Mouse (Mus musculus) CH12.LX (cell line): ENCODE measurements around the gene Ccl17. TPM values are rescaled to one million over a fixed set of nuclear protein-coding genes. Genes with fewer than 3 reads are reported as not detected.

Experiments used
- DNase-seq: peaks from one replicate; pipeline ENCODE4 v3.0.0-alpha.2; 2013; ENCODE audit errors: extremely low read depth
- H3K27ac ChIP-seq: 2 replicates; pipeline ENCODE4 v1.5.1; 2012; ENCODE audit warnings: low read depth, mild to moderate bottlenecking, control low read depth, moderate library complexity; ENCODE audit not compliant: insufficient read depth
- H3K27me3 ChIP-seq: replicated peaks from 2 replicates; pipeline ENCODE3; 2012; ENCODE audit warnings: inconsistent platforms
- H3K36me3 ChIP-seq, 2 experiments: replicated peaks in 1 of 2; 2 replicates each; pipeline versions ENCODE3 to v1.6.1; 2012; ENCODE audit warnings: inconsistent platforms in 1 of 2, low read length in 1 of 2, mild to moderate bottlenecking in 1 of 2, mixed read lengths in 1 of 2, moderate library complexity in 1 of 2; ENCODE audit not compliant: control insufficient read depth in 1 of 2, insufficient read depth in 1 of 2
- H3K4me1 ChIP-seq, 2 experiments: 2 replicates each; pipeline ENCODE4 v1.6.1; 2012; ENCODE audit warnings: inconsistent platforms in 1 of 2, moderate library complexity in 1 of 2; ENCODE audit not compliant: insufficient read depth in 2 of 2, control insufficient read depth in 1 of 2
- H3K4me2 ChIP-seq: 2 replicates; pipeline ENCODE4 v1.6.1; 2012; ENCODE audit warnings: low read depth, mild to moderate bottlenecking, control low read depth; ENCODE audit not compliant: poor library complexity, insufficient read depth, severe bottlenecking
- H3K4me3 ChIP-seq, 3 experiments: fragments of 150-350 bp in 1 of 3; sonication (generic) in 1 of 3; replicated peaks in 1 of 3; 2 replicates each; pipeline versions ENCODE3 to v1.5.1; 2011 to 2012; ENCODE audit warnings: low read depth in 2 of 3, low read length in 2 of 3, mild to moderate bottlenecking in 2 of 3, moderate library complexity in 2 of 3, control low read depth in 1 of 3, improper control_type of control experiment in 1 of 3, inconsistent platforms in 1 of 3, mixed read lengths in 1 of 3; ENCODE audit not compliant: poor library complexity in 1 of 3
- H3K79me2 ChIP-seq: replicated peaks from 2 replicates; pipeline ENCODE4 v1.6.1; 2012; ENCODE audit warnings: mild to moderate bottlenecking, moderate library complexity; ENCODE audit not compliant: control insufficient read depth, poor library complexity, insufficient read depth, severe bottlenecking; ENCODE audit errors: extremely low read depth
- H3K9ac ChIP-seq: 2 replicates; pipeline ENCODE4 v1.6.1; 2012; ENCODE audit warnings: low read depth, mild to moderate bottlenecking, control low read depth, moderate library complexity; ENCODE audit not compliant: insufficient read depth
- H3K9me3 ChIP-seq: replicated peaks from 2 replicates; pipeline ENCODE3; 2012; ENCODE audit warnings: low read length, inconsistent platforms, mixed read lengths
- BHLHE40 ChIP-seq: IDR thresholded peaks from 2 replicates; pipeline ENCODE4 v1.6.1; 2011; ENCODE audit warnings: mild to moderate bottlenecking, low read depth, low read length, improper control_type of control experiment
- CHD1 ChIP-seq: IDR thresholded peaks from 2 replicates; pipeline ENCODE4 v1.6.1; 2012; ENCODE audit warnings: low read depth, low read length, improper control_type of control experiment, inconsistent platforms
- CHD2 ChIP-seq: IDR thresholded peaks from 2 replicates; pipeline ENCODE4 v1.6.1; 2011; ENCODE audit warnings: low read length, improper control_type of control experiment
- CTCF ChIP-seq, 2 experiments: IDR thresholded peaks in 1 of 2; conservative IDR thresholded peaks in 1 of 2; 2 replicates each; pipeline ENCODE4 v1.5.1; 2011 to 2012; ENCODE audit warnings: low read depth in 2 of 2, low read length in 2 of 2, improper control_type of control experiment in 1 of 2, inconsistent platforms in 1 of 2, mild to moderate bottlenecking in 1 of 2, moderate library complexity in 1 of 2
- E2F4 ChIP-seq: IDR thresholded peaks from 2 replicates; pipeline ENCODE4 v1.6.1; 2011; ENCODE audit warnings: low read depth, low read length, improper control_type of control experiment; ENCODE audit not compliant: insufficient replicate concordance
- ELF1 ChIP-seq: IDR thresholded peaks from 2 replicates; pipeline ENCODE4 v1.6.1; 2014; ENCODE audit warnings: low read depth, mild to moderate bottlenecking, inconsistent platforms, low read length, improper control_type of control experiment
- EP300 ChIP-seq: IDR thresholded peaks from 2 replicates; pipeline ENCODE4 v1.6.1; 2011; ENCODE audit warnings: low read length, improper control_type of control experiment
- ETS1 ChIP-seq: conservative IDR thresholded peaks from 2 replicates; pipeline ENCODE4 v1.6.1; 2012; ENCODE audit warnings: low read depth, mild to moderate bottlenecking, inconsistent platforms, low read length, improper control_type of control experiment, moderate library complexity
- GABPA ChIP-seq: IDR thresholded peaks from 2 replicates; pipeline ENCODE4 v1.6.1; 2012; ENCODE audit warnings: low read depth, low read length, improper control_type of control experiment, inconsistent platforms; ENCODE audit not compliant: insufficient replicate concordance
- HCFC1 ChIP-seq: IDR thresholded peaks from 2 replicates; pipeline ENCODE4 v1.6.1; 2012; ENCODE audit warnings: low read depth, mild to moderate bottlenecking, inconsistent platforms, low read length, improper control_type of control experiment
- IRF4 ChIP-seq: IDR thresholded peaks from 2 replicates; pipeline ENCODE4 v1.6.1; 2014; ENCODE audit warnings: low read depth, mild to moderate bottlenecking, inconsistent platforms, low read length, improper control_type of control experiment
- JUN ChIP-seq: IDR thresholded peaks from 2 replicates; pipeline ENCODE4 v1.6.1; 2011; ENCODE audit warnings: low read depth, mild to moderate bottlenecking, low read length, improper control_type of control experiment, moderate library complexity; ENCODE audit not compliant: insufficient read depth
- JUND ChIP-seq: conservative IDR thresholded peaks from 2 replicates; pipeline ENCODE4 v1.6.1; 2011; ENCODE audit warnings: low read depth, low read length, improper control_type of control experiment
- KAT2A ChIP-seq: IDR thresholded peaks from 2 replicates; pipeline ENCODE4 v1.6.1; 2012; ENCODE audit warnings: low read length, improper control_type of control experiment, inconsistent platforms; ENCODE audit not compliant: insufficient replicate concordance
- MAFK ChIP-seq: IDR thresholded peaks from 2 replicates; pipeline ENCODE4 v1.6.1; 2011; ENCODE audit warnings: low read length, improper control_type of control experiment; ENCODE audit not compliant: insufficient replicate concordance
- MAX ChIP-seq: IDR thresholded peaks from 2 replicates; pipeline ENCODE4 v1.6.1; 2011; ENCODE audit warnings: low read length, improper control_type of control experiment
- MAZ ChIP-seq: IDR thresholded peaks from 2 replicates; pipeline ENCODE4 v1.6.1; 2012; ENCODE audit warnings: low read depth, mild to moderate bottlenecking, inconsistent platforms, low read length, improper control_type of control experiment, moderate library complexity
- MEF2A ChIP-seq: IDR thresholded peaks from 2 replicates; pipeline ENCODE4 v1.6.1; 2014; ENCODE audit warnings: low read depth, mild to moderate bottlenecking, inconsistent platforms, low read length, improper control_type of control experiment, borderline replicate concordance
- MXI1 ChIP-seq: IDR thresholded peaks from 2 replicates; pipeline ENCODE4 v1.6.1; 2011; ENCODE audit warnings: mild to moderate bottlenecking, low read depth, low read length, improper control_type of control experiment
- MYC ChIP-seq: IDR thresholded peaks from 2 replicates; pipeline ENCODE4 v1.6.1; 2011; ENCODE audit warnings: low read depth, mild to moderate bottlenecking, improper control_type of control experiment, low read length
- NELFE ChIP-seq: IDR thresholded peaks from 2 replicates; pipeline ENCODE4 v1.6.1; 2011; ENCODE audit warnings: low read depth, low read length, improper control_type of control experiment
- NRF1 ChIP-seq: IDR thresholded peaks from 2 replicates; pipeline ENCODE4 v1.6.1; 2014; ENCODE audit warnings: low read depth, mild to moderate bottlenecking, inconsistent platforms, low read length, improper control_type of control experiment, moderate library complexity
- PAX5 ChIP-seq: IDR thresholded peaks from 2 replicates; pipeline ENCODE4 v1.6.1; 2012; ENCODE audit warnings: low read length, inconsistent platforms, mixed read lengths
- POLR2A ChIP-seq: IDR thresholded peaks from 2 replicates; pipeline ENCODE4 v1.6.1; 2011; ENCODE audit warnings: low read depth, mild to moderate bottlenecking, improper control_type of control experiment, low read length
- POLR2AphosphoS2 ChIP-seq: IDR thresholded peaks from 2 replicates; pipeline ENCODE4 v1.6.1; 2011; ENCODE audit warnings: low read depth, low read length, improper control_type of control experiment
- RAD21 ChIP-seq: IDR thresholded peaks from 2 replicates; pipeline ENCODE4 v1.6.1; 2011; ENCODE audit warnings: low read depth, mild to moderate bottlenecking, low read length, improper control_type of control experiment, moderate library complexity
- RCOR1 ChIP-seq: conservative IDR thresholded peaks from 2 replicates; pipeline ENCODE4 v1.6.1; 2012; ENCODE audit warnings: low read depth, mild to moderate bottlenecking, inconsistent platforms, low read length, improper control_type of control experiment
- SIN3A ChIP-seq: IDR thresholded peaks from 2 replicates; pipeline ENCODE4 v1.6.1; 2012; ENCODE audit warnings: low read length, improper control_type of control experiment, inconsistent platforms
- SMC3 ChIP-seq: IDR thresholded peaks from 2 replicates; pipeline ENCODE4 v1.6.1; 2011; ENCODE audit warnings: low read depth, low read length, improper control_type of control experiment
- TBP ChIP-seq: conservative IDR thresholded peaks from 2 replicates; pipeline ENCODE4 v1.6.1; 2011; ENCODE audit warnings: low read depth, low read length, improper control_type of control experiment
- TCF12 ChIP-seq: IDR thresholded peaks from 2 replicates; pipeline ENCODE4 v1.6.1; 2014; ENCODE audit warnings: low read depth, mild to moderate bottlenecking, inconsistent platforms, low read length, improper control_type of control experiment
- UBTF ChIP-seq: IDR thresholded peaks from 2 replicates; pipeline ENCODE4 v1.6.1; 2012; ENCODE audit warnings: low read depth, mild to moderate bottlenecking, inconsistent platforms, low read length, improper control_type of control experiment, moderate library complexity
- USF1 ChIP-seq: IDR thresholded peaks from 2 replicates; pipeline ENCODE4 v1.6.1; 2014; ENCODE audit warnings: low read depth, mild to moderate bottlenecking, inconsistent platforms, low read length, improper control_type of control experiment
- USF2 ChIP-seq: conservative IDR thresholded peaks from 2 replicates; pipeline ENCODE4 v1.6.1; 2011; ENCODE audit warnings: low read depth, low read length, improper control_type of control experiment
- ZC3H11A ChIP-seq: IDR thresholded peaks from 2 replicates; pipeline ENCODE4 v1.6.1; 2012; ENCODE audit warnings: low read depth, mild to moderate bottlenecking, inconsistent platforms, low read length, improper control_type of control experiment
- ZKSCAN1 ChIP-seq: IDR thresholded peaks from 2 replicates; pipeline ENCODE4 v1.6.1; 2012; ENCODE audit warnings: low read depth, inconsistent platforms, low read length, improper control_type of control experiment, borderline replicate concordance
- ZMIZ1 ChIP-seq: IDR thresholded peaks from 2 replicates; pipeline ENCODE4 v1.6.1; 2012; ENCODE audit warnings: low read depth, mild to moderate bottlenecking, inconsistent platforms, low read length, improper control_type of control experiment
- ZNF384 ChIP-seq: IDR thresholded peaks from 2 replicates; pipeline ENCODE4 v1.6.1; 2012; ENCODE audit warnings: low read depth, low read length, improper control_type of control experiment, inconsistent platforms
- dilution Hi-C: fragments of 300-500 bp; cut with MboI; formaldehyde crosslinking; loops from 2 replicates; pipeline ENCODE4 v1.14.3; 2020; ENCODE audit warnings: low sequenced_read_pairs; ENCODE audit not compliant: extremely low pct_unique_long_range_greater_than_20kb, extremely low pct_ligation_motif_present
- in situ Hi-C: fragments of 300-500 bp; cut with MboI; formaldehyde crosslinking; loops from 3 replicates; pipeline ENCODE4 v1.14.3; 2019; ENCODE audit warnings: low sequenced_read_pairs, low pct_ligation_motif_present, low pct_unique_long_range_greater_than_20kb, mixed read lengths
- polyA plus RNA-seq: library from polyadenylated mRNA; unstranded; fragments of >175 nt; gene quantifications from 2 replicates; pipeline ENCODE4 v1.2.1, GENCODE M21; 2012; ENCODE audit warnings: low read depth; ENCODE audit not compliant: insufficient read length
- total RNA-seq, 2 experiments: library from RNA; depleted of rRNA; stranded (reverse); fragments of 300-350 nt in 1 of 2; fragments of >200 nt in 1 of 2; gene quantifications; 2 replicates each; pipeline ENCODE4 v1.2.3; 2012 to 2014

Ccl17 gene
- total and polyA plus RNA-seq, 3 experiments = 1.3 to 2.6 (median 2.1) TPM

DNA sequence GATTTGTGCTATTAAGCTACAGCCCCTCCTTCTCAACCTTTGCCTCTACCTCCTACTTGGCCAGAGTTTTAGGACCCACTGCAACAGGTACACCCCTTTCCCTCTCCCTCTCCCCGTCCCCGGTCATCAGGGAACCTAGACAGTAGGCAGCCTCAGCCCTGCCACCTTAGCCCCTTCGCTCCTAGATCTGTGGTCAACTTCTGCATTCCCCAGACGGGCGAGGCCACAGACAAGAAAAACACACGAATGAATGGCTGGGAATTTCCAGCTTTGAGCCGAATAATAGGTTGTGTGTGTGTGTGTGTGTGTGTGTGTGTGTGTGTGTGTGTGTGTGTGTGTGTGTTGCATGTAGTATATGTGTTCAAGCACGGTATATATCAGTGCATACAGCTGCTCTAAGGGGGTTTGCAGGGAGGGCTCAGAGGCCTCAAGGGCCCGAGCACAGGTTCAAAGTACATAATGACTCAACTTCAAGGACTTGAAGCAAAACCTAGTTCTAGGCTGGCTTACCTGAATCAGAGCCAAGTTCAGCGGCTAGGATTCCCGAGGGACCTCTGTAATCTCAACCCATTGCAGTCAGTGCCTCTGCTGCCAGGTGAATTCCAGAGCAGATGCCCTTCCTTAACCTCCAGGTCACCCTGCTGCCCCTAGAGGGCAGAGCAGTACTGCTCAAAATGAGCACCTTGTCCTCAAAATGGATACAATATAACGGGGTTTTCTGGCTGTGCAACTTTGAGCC, 24.8 kb upstream of the Ccl17 start:
- H3K9me3 ChIP-seq = no peaks in the 10 kb centered on the region
- no peaks in the 10 kb centered on the region for H3K27me3 ChIP-seq
- peak overlapping the region; percentile 86 for H3K27ac ChIP-seq
- dilution Hi-C loops = no loop called here
- peak; percentile 86 for DNase-seq
- H3K4me3 ChIP-seq = peak overlapping the region in 1 of 3 experiments; percentile 29
- peaks cover 0 to under 1% of the 10 kb centered on the region in 2 experiments for H3K36me3 ChIP-seq
- in situ Hi-C loops = no loop called here
- TF ChIP-seq MAFK (no peak), NRF1 (peak; percentile 32; the same call in 1 of the 2 replicates), MAZ (no peak), JUN (no peak), JUND (no peak; the same call in 1 of the 2 replicates), ZKSCAN1 (no peak), GABPA (no peak), ZC3H11A (peak; percentile 52; the same call in 1 of the 2 replicates), TBP (no peak), BHLHE40 (peak; percentile 57), TCF12 (0 out of 2 replicates have a peak, but pooled peaks have one; percentile 61), MXI1 (no peak), E2F4 (no peak), RCOR1 (0 out of 2 replicates have a peak, but pooled peaks have one; percentile 60), POLR2AphosphoS2 (no peak), HCFC1 (no peak), ELF1 (peak; percentile 40; the same call in 1 of the 2 replicates), SIN3A (no peak; the same call in 1 of the 2 replicates), MAX (peak; percentile 59), PAX5 (no peak), USF1 (no peak), RAD21 (peak; percentile 85), UBTF (no peak), ETS1 (peak; percentile 67), CTCF (conservative IDR thresholded peaks at IDR 0.05 in 1 of 2, IDR thresholded peaks at IDR 0.05 in 1 of 2; ENCODE audit: low read depth in 2 of 2, low read length in 2 of 2) (peak; percentile 57 to 92), CHD2 (peak; percentile 30; the same call in 1 of the 2 replicates), POLR2A (no peak), USF2 (no peak), SMC3 (peak; percentile 82), CHD1 (no peak; the same call in 1 of the 2 replicates), IRF4 (peak; percentile 57), NELFE (no peak), ZNF384 (no peak), KAT2A (0 out of 2 replicates have a peak, but pooled peaks have one; percentile 60), ZMIZ1 (no peak), EP300 (peak; percentile 46), MEF2A (peak; percentile 69; the same call in 1 of the 2 replicates), MYC (no peak; the same call in 1 of the 2 replicates)
- TF ChIP-seq, all 38 proteins: peak for 16
- peaks cover 22 to 75% of the 10 kb centered on the region in 2 experiments for H3K4me1 ChIP-seq
- peaks cover 2% of the 10 kb centered on the region; the same call in 1 of the 2 replicates for H3K79me2 ChIP-seq
- peak overlapping the region; percentile 13 for H3K4me2 ChIP-seq
- no peak overlapping the region for H3K9ac ChIP-seq
